Mouse (Mus musculus) G1E (cell line): ENCODE measurements around the gene Nhsl2.

ENCODE experiments used
- CTCF ChIP-seq: IDR thresholded peaks from 2 replicates; pipeline ENCODE4 v1.5.1; 2012; ENCODE audit warnings: low read depth, low read length, inconsistent platforms, mixed read lengths
- GATA1 ChIP-seq: IDR thresholded peaks from 2 replicates; pipeline ENCODE4 v1.6.1; 2012; ENCODE audit warnings: borderline replicate concordance, low read length, inconsistent platforms, mixed read lengths
- POLR2AphosphoS5 ChIP-seq: IDR thresholded peaks from 2 replicates; pipeline ENCODE4 v1.6.1; 2012; ENCODE audit warnings: low read depth, low read length, inconsistent platforms; ENCODE audit not compliant: insufficient replicate concordance
- TAL1 ChIP-seq: conservative IDR thresholded peaks from 2 replicates; pipeline ENCODE4 v1.6.1; 2012; ENCODE audit warnings: low read depth, low read length, inconsistent platforms, mixed read lengths

- TF ChIP-seq GATA1 (no peak), CTCF (peak; percentile 8; the same call in 1 of the 2 replicates), TAL1 (no peak), POLR2AphosphoS5 (no peak)
Observed at GRCm38 (mm10) chrX:101953787-101954491, 104.8 kb downstream of the Nhsl2 start.
